In the genomic region with DNA sequence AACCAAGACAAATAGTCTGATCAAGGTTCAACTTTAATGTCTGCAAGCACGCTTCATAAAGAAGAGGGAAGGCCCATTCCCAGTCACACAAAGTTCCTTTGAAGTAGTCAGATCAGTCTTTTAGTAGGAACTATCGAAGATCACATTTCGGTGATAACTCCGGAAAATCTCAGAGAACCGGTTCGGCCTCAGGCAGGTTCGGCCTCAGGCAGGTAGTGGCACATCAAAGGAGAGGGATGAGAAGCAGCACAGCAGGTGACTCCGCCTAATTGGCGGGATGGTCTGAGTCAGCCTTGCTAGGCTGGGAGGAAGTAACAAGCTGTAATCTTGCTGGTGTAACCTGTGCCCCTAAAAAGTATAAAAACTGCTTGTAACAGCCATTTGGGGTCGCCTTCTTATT, we compare ENCODE assay signal across 26 mouse cellular contexts. TPM values are rescaled to one million over a fixed set of nuclear protein-coding genes. Genes with fewer than 3 reads are reported as not detected.
DNase-seq lines count a peak whose midpoint lies in the region; ATAC-seq and TF ChIP-seq lines count a peak whose summit lies in the region.
"Had no signal": no experiment of that assay in that cellular context is flagged by ENCODE, and none has a peak within 500 bp of the region (broad histone marks: within the 10 kb centered on the region; RNA-seq: fewer than 3 reads in every experiment).

No protein-coding gene starts in this region.

- ATAC-seq in embryonic facial prominence, embryonic 14.5 days (ENCODE audit: low read depth), result no peak
- no peak for ATAC-seq in forebrain, embryonic 12.5 days (ENCODE audit: low FRiP score)
- ATAC-seq: activated CD4-positive, CD25-positive, alpha-beta regulatory T cell, adult 4 months; CD4-positive, CD25-positive, alpha-beta regulatory T cell, adult 4 months; forebrain, embryonic 16.5 days; hindbrain, postnatal 0 days had no signal

- peak; percentile 30 for DNase-seq in embryonic facial prominence, embryonic 14.5 days (ENCODE audit: low spot score)
- DNase-seq in embryonic facial prominence, embryonic 10.5 days (ENCODE audit: low spot score), result no peak
- DNase-seq in WW6 (ENCODE audit: low read depth, low spot score), result peak; percentile 18
- peak; percentile 69 for DNase-seq in urinary bladder, postnatal 14 days (ENCODE audit: low spot score)
- DNase-seq in hindbrain, embryonic 10.5 days (ENCODE audit: low spot score), result no peak
- DNase-seq in adipocyte (ENCODE audit: low spot score), result no peak
- DNase-seq: adrenal gland, adult 2 months; adrenal gland, postnatal 25 days; B cell, adult 2 months; cerebellum, adult 18-20 months; cerebellum, adult 9-11 months; heart, adult 18-20 months; heart, postnatal 10 days; heart, postnatal 4 days had no signal

- H3K36me3 ChIP-seq in embryonic facial prominence, embryonic 14.5 days (ENCODE audit: control insufficient read depth, insufficient read depth, low read length), result no peaks in the 10 kb centered on the region
- no peaks in the 10 kb centered on the region for H3K36me3 ChIP-seq in embryonic facial prominence, embryonic 10.5 days (replicated peaks)
- H3K36me3 ChIP-seq in ES-Bruce4 (ENCODE audit: control insufficient read depth, insufficient read depth, low read length, poor library complexity, severe bottlenecking), result no peaks in the 10 kb centered on the region
- no peaks in the 10 kb centered on the region for H3K36me3 ChIP-seq in forebrain, embryonic 12.5 days (replicated peaks)
- H3K36me3 ChIP-seq in hindbrain, embryonic 10.5 days, result no peaks in the 10 kb centered on the region
- H3K36me3 ChIP-seq: heart, embryonic 10.5 days; hindbrain, embryonic 13.5 days had no signal

- WGBS in embryonic facial prominence, embryonic 14.5 days, result 48% methylated on average over 10 of the region's 10 CpGs
- WGBS in embryonic facial prominence, embryonic 10.5 days, result 44% methylated on average over 10 of the region's 10 CpGs
- WGBS in forebrain, embryonic 12.5 days, result 63% methylated on average over 10 of the region's 10 CpGs
- 48% methylated on average over 10 of the region's 10 CpGs for WGBS in hindbrain, embryonic 10.5 days

- no peak for TF ChIP-seq CTCF in ES-Bruce4 (IDR thresholded peaks at IDR 0.05; ENCODE audit: low read depth, low read length)

- H3K9me3 ChIP-seq in embryonic facial prominence, embryonic 14.5 days (ENCODE audit: control insufficient read depth, low read length), result no peaks in the 10 kb centered on the region
- no peaks in the 10 kb centered on the region; the same call in 1 of the 2 replicates for H3K9me3 ChIP-seq in embryonic facial prominence, embryonic 10.5 days
- H3K9me3 ChIP-seq in ES-Bruce4 (replicated peaks; ENCODE audit: control insufficient read depth, insufficient read depth, low read length, poor library complexity, severe bottlenecking), result no peaks in the 10 kb centered on the region
- peaks cover 4% of the 10 kb centered on the region; the same call in 1 of the 2 replicates for H3K9me3 ChIP-seq in forebrain, embryonic 12.5 days
- 0 out of 2 replicates have a peak, but pooled peaks cover 4% of the 10 kb centered on the region for H3K9me3 ChIP-seq in hindbrain, embryonic 10.5 days
- H3K9me3 ChIP-seq: heart, embryonic 10.5 days; hindbrain, embryonic 13.5 days had no signal

- no peak overlapping the region for H3K9ac ChIP-seq in embryonic facial prominence, embryonic 14.5 days (ENCODE audit: low read depth, low read length)
- no peak overlapping the region for H3K9ac ChIP-seq in ES-Bruce4 (ENCODE audit: low read depth, poor library complexity, severe bottlenecking)
- no peak overlapping the region for H3K9ac ChIP-seq in forebrain, embryonic 12.5 days
- H3K9ac ChIP-seq: hindbrain, embryonic 13.5 days had no signal

- TF ChIP-seq POLR2A in ES-Bruce4 (IDR thresholded peaks at IDR 0.05; ENCODE audit: insufficient read depth, low read length), result no peak

- TF ChIP-seq EP300 in ES-Bruce4 (IDR thresholded peaks at IDR 0.05; ENCODE audit: insufficient read depth, low read depth, low read length), result 0 out of 2 replicates have a peak, but pooled peaks have one; percentile 32

- H3K27me3 ChIP-seq in embryonic facial prominence, embryonic 14.5 days (replicated peaks; ENCODE audit: control insufficient read depth, insufficient read depth, low read length), result no peaks in the 10 kb centered on the region
- no peaks in the 10 kb centered on the region for H3K27me3 ChIP-seq in embryonic facial prominence, embryonic 10.5 days (replicated peaks; ENCODE audit: low read depth, poor library complexity, severe bottlenecking)
- H3K27me3 ChIP-seq in ES-Bruce4 (ENCODE audit: control insufficient read depth, insufficient read depth, low read length, poor library complexity, severe bottlenecking), result no peaks in the 10 kb centered on the region
- no peaks in the 10 kb centered on the region for H3K27me3 ChIP-seq in forebrain, embryonic 12.5 days
- H3K27me3 ChIP-seq in hindbrain, embryonic 10.5 days (ENCODE audit: insufficient read depth, poor library complexity, severe bottlenecking), result no peaks in the 10 kb centered on the region
- H3K27me3 ChIP-seq: hindbrain, embryonic 13.5 days had no signal

- no peak overlapping the region for H3K4me3 ChIP-seq in embryonic facial prominence, embryonic 14.5 days (ENCODE audit: low read depth, low read length)
- no peak overlapping the region for H3K4me3 ChIP-seq in embryonic facial prominence, embryonic 10.5 days
- H3K4me3 ChIP-seq in ES-Bruce4 (ENCODE audit: low read depth, low read length), result no peak overlapping the region
- no peak overlapping the region for H3K4me3 ChIP-seq in forebrain, embryonic 12.5 days (replicated peaks)
- no peak overlapping the region for H3K4me3 ChIP-seq in hindbrain, embryonic 10.5 days
- H3K4me3 ChIP-seq: heart, embryonic 10.5 days; hindbrain, embryonic 13.5 days had no signal

- H3K4me2 ChIP-seq in embryonic facial prominence, embryonic 14.5 days (ENCODE audit: low read depth, low read length), result no peak overlapping the region
- no peak overlapping the region for H3K4me2 ChIP-seq in forebrain, embryonic 12.5 days
- H3K4me2 ChIP-seq: hindbrain, embryonic 13.5 days had no signal

- H3K27ac ChIP-seq in embryonic facial prominence, embryonic 14.5 days (replicated peaks; ENCODE audit: low read depth, low read length), result no peak overlapping the region
- H3K27ac ChIP-seq in embryonic facial prominence, embryonic 10.5 days (replicated peaks), result no peak overlapping the region
- H3K27ac ChIP-seq in ES-Bruce4 (ENCODE audit: insufficient read depth, low read length), result no peak overlapping the region
- H3K27ac ChIP-seq in forebrain, embryonic 12.5 days, result no peak overlapping the region
- H3K27ac ChIP-seq in hindbrain, embryonic 10.5 days, result no peak overlapping the region
- H3K27ac ChIP-seq: heart, embryonic 10.5 days; hindbrain, embryonic 13.5 days; hindbrain, postnatal 0 days had no signal

- H3K4me1 ChIP-seq in embryonic facial prominence, embryonic 14.5 days (ENCODE audit: control insufficient read depth, insufficient read depth, low read length), result no peaks in the 10 kb centered on the region
- no peaks in the 10 kb centered on the region for H3K4me1 ChIP-seq in embryonic facial prominence, embryonic 10.5 days
- no peaks in the 10 kb centered on the region for H3K4me1 ChIP-seq in ES-Bruce4 (ENCODE audit: control insufficient read depth, insufficient read depth, low read length)
- no peaks in the 10 kb centered on the region for H3K4me1 ChIP-seq in forebrain, embryonic 12.5 days
- H3K4me1 ChIP-seq in hindbrain, embryonic 10.5 days (replicated peaks), result no peaks in the 10 kb centered on the region
- H3K4me1 ChIP-seq: heart, embryonic 10.5 days; hindbrain, embryonic 13.5 days had no signal

RNA-seq across cellular contexts. Expression of a gene that starts 30.7 kb away (rescaled TPM):
- 0.04 TPM in 1 of 2 replicates, not detected in the other for polyA plus RNA-seq in embryonic facial prominence, embryonic 14.5 days (2014; fragmentation: Nextera tagmentation; extraction: Ambion mirVana)
- 0.04 TPM in 1 of 2 replicates, not detected in the other for polyA plus RNA-seq in embryonic facial prominence, embryonic 10.5 days (2016; fragmentation: Nextera tagmentation; extraction: Ambion mirVana)
- not detected in 2 replicates for polyA plus RNA-seq in ES-Bruce4 (2011; ENCODE audit: insufficient read depth, insufficient read length, low read depth, missing spikeins)
- polyA plus RNA-seq in forebrain, embryonic 12.5 days (2016; fragmentation: Nextera tagmentation; extraction: Ambion mirVana), result 0.05 and 0.10 TPM in 2 replicates
- polyA plus RNA-seq in hindbrain, embryonic 10.5 days (2016; fragmentation: Nextera tagmentation; extraction: Ambion mirVana), result 0.04 TPM in 1 of 2 replicates, not detected in the other
- polyA plus RNA-seq: activated CD4-positive, CD25-positive, alpha-beta regulatory T cell, adult 4 months; adrenal gland, adult 2 months; CD4-positive, CD25-positive, alpha-beta regulatory T cell, adult 4 months; embryonic facial prominence, embryonic 11.5 days; forebrain, embryonic 11.5 days; heart, embryonic 10.5 days; heart, embryonic 14.5 days; hindbrain, embryonic 13.5 days; hindbrain, postnatal 0 days; intestine, embryonic 14.5 days had no signal

Comparison
In these comparisons a context has a peak if more than half of its experiments do, and no peak if none do; other contexts are left out.
1. DNase-seq: peak in embryonic facial prominence, embryonic 14.5 days (single experiment), WW6 (single experiment) and urinary bladder, postnatal 14 days (single experiment); none in embryonic facial prominence, embryonic 10.5 days (single experiment), hindbrain, embryonic 10.5 days (single experiment) and adipocyte (single experiment).